Mouse (Mus musculus): Measurements from ENCODE around the gene Cpt1b.
"Not testable (repeated sequence)": the region's sequence is repeated elsewhere in the genome, so short reads cannot be mapped to it uniquely, and the experiment has no call there.

Cpt1b gene

GRCm38 (mm10) chr15:89431806-89432205, 6.1 kb upstream of the Cpt1b start:
- DNase-seq (ENCODE audit: low read depth): no peak

DNA sequence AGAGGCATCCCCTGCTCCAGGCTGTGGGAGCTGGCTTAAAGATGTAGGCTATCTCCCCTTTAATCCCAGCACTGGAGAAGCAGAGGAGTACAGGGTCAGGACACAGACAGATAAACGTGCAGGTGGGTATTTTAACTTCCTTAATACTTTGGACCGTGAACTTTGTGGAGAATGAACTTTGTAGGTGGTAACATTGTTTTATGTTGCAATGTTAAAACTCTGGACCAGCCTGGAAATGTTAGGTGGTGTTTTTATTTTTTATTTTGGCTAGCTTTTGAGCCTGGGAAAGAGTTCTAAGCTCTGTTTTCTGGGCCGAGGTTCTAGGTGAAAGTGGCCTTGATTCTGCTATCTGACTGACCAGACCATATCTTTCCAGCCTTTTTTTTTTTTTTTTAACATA, 5.6 kb upstream of the Cpt1b start:
- DNase-seq (ENCODE audit: low read depth): no peak

- DNase-seq (ENCODE audit: low read depth): not testable (repeated sequence)
These were observed 5.1 kb upstream of the Cpt1b start for GRCm38 (mm10) chr15:89430771-89431170.

- no peak for DNase-seq (ENCODE audit: low read depth)
These were observed 4.7 kb upstream of the Cpt1b start for GRCm38 (mm10) chr15:89430341-89430740.

- DNase-seq (ENCODE audit: low read depth): peak; percentile 91
These were observed 3.9 kb upstream of the Cpt1b start, which contains the start of the genes C730034F03Rik, Gm44502 and Chkb for GRCm38 (mm10) chr15:89429352-89430221. TSS of gene C730034F03Rik (plus strand) at chr15:89429589. TSS of gene Gm44502 (minus strand) at chr15:89429696. TSS of gene Chkb (minus strand) at chr15:89429908.

GRCm38 (mm10) chr15:89428821-89429351, 3.2 kb upstream of the Cpt1b start:
- no peak for DNase-seq (ENCODE audit: low read depth)

DNA sequence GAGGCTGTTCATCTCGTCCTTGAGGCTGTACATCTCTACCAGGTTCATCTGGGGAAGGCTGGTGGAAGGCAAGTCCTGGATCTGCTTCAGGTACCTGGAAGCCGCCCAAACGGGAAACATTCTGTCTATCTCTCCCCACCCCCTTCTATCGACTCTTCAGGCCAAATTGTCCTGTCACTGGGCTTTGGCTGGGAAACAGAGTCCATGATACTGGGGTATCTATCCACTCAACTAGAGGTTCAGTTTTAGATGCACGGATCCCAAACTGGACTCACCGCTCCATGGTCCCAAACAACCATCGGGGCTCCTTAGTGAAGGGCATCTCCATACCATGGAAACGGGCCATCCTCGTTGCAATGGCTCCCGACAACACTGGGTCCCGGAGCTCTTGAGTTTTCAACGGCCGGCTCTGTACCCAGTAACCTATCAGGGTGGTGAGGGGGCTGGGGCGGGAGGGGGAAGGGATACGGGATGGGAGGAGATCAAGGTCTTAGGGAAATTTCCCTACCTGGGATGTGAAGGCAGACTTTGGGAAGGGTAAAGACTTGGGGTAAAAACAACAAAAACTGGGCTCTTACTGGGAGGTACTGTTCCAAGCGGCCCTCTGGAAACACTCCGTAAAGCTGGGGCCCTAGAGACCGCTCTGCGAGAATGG, 2.6 kb upstream of the Cpt1b start:
- DNase-seq (ENCODE audit: low read depth): no peak

GRCm38 (mm10) chr15:89426716-89427115, 1.1 kb upstream of the Cpt1b start:
- no peak for DNase-seq (ENCODE audit: low read depth)

- no peak for DNase-seq (ENCODE audit: low read depth)
These were observed 1.0 kb downstream of the Cpt1b start for GRCm38 (mm10) chr15:89424621-89425020.

GRCm38 (mm10) chr15:89421938-89422337, 3.7 kb downstream of the Cpt1b start:
- no peak for DNase-seq (ENCODE audit: low read depth)

DNA sequence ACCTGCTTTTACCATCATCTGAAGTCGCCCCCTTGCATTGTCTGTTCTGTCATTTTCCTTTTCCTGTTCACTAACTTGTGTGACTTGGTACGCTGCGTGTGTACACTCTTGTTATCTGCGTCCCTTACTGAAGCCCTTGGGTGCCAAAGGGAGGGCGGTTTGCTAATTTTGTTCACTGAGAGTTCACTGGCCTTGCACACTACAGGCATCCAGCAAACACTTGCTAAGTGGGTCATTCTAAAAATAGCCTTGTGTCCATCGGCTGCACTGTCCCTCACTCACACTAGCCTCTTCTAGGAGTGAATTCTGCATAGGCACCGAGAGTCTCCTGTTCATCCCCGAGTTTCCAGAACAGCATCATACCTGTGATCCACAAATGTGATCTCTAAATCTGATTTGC, 10.4 kb downstream of the Cpt1b start:
- no peak for DNase-seq (ENCODE audit: low read depth)

DNA sequence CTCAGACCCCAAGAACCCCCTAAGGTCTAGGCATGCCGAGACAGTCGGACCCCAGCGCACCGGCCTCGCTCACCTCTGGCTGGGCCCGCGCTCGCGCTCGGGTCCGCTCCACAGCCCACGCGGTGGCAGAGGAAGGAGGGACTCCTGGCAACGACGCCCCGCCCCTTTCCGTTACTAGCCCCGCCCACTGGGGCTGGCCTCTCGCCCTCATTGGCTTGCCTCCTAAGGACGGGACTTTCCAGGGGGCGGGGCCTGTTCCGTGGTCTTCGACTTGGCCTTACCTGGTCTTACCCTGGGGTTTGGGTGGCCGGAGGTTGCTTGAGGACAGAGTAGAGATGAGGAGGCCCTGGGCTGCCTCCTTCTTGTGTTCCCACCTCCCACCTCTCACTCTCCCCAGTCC, 15.5 kb downstream of the Cpt1b start, which contains the start of gene Syce3:
TSS of gene Syce3 (minus strand) at position 386 of the 400 bp plus-strand sequence.
- DNase-seq (ENCODE audit: low read depth): no peak

DNA sequence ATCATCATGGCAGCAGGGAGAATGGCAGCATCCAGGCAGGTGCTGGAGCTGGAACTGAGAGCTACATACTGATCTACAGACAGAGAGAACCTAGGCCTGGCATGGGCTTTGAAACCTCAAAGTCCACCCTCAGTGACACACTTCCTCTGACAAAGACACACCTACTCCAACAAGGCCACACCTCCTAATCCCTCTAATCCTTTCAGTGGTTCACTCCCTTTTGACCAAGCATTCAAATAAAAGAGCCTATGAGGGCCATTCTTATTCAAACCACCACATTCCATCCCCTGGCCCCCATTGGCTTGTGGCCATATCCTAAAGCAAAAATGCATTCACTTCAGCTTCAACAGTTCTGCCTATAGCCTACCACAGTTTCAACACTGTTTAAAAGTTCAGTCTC, 19.0 kb downstream of the Cpt1b start:
- DNase-seq (ENCODE audit: low read depth): no peak

DNA sequence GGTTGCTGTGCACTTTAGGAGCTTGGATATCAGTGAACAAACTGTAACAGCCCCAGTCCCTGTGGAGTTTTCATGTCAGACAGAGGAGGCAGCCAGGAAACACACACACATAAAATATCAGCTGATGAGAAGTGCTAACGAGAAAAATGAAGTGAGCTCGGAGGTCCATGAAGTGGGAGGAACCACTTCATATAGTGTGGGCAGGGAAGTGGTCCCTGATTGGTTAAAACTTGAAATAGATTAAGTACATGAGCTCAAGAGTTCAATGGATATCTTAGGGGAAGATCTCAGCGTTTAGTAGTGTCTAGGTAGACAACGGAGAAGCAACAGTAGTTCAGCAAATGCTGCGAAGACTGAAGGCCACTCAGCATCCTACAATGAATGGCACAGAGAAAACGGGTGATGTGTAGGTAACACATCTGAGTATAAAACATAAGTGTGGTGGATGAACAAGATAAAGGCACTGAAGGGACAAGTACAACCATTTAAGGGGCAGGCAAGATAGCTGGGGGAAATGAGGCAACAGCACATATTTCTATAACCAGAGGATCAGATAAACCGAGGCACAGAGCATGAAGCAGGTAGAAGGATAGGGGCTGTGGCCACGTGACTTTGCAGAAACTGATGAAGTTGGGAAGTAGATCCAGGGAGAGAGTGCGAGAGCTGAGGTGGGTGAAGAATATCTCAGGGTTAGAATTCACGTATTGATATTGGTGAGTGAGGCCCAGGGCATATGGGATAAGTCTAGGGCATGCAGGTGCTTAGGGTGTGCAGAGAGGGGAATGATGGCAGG, 20.6 kb downstream of the Cpt1b start:
- no peak for DNase-seq (ENCODE audit: low read depth)

DNA sequence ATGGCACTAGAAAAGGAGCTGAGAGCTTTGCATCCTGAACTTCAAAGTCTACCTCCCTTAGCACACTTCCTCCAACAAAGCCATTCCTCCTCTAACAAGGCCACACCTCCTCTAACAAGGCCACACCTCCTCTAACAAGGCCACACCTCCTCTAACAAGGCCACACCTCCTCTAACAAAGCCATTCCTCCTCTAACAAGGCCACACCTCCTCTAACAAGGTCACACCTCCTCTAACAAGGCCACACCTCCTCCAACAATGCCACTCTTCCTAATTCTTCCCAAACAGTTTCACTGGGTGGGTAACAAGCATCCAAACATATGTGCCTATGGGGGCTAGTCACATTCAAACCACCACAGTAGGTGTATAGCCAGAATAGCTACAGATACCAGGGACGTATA, 23.2 kb downstream of the Cpt1b start:
- no peak for DNase-seq (ENCODE audit: low read depth)

DNA sequence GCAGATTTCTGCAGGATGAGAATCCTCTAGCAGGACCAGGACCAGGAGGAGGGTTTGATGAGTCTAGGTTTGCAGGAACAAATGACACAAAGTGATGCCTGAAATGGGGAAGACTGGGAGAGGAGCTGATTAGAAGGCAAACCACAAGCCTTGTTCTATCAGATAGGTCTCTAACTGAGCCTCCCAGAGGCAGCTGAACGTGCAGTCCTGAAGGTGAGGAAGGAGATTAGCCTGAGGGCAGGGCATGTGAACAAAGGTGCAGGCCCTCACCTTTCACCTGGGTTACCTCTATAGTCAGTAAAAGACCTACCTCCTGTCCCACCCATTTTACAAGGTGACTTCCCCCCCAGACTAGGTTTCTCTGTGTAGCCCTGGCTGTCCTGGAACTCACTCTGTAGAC, 25.9 kb downstream of the Cpt1b start:
- DNase-seq (ENCODE audit: low read depth): no peak

GRCm38 (mm10) chr15:89398146-89398545, 27.5 kb downstream of the Cpt1b start:
- DNase-seq (ENCODE audit: low read depth): no peak

DNA sequence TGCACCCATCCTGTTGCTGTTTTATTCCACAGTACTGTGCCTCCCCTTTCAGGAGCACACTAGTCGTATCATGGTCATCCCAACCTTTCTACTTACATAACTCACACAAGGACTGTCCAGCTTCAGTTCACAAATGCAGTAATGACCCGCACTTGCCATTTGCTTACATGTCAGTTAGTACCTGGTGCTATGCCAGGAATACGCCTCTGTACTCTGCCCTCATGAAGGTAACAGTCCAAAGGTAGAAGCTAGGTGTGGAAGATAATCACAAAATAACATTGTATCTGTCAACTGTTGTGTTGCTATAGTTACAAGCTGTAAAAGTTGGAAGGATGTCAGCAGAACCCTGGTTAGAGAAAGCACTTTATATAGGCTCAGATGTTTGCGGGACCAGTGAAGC, 28.8 kb downstream of the Cpt1b start:
- DNase-seq (ENCODE audit: low read depth): no peak

DNA sequence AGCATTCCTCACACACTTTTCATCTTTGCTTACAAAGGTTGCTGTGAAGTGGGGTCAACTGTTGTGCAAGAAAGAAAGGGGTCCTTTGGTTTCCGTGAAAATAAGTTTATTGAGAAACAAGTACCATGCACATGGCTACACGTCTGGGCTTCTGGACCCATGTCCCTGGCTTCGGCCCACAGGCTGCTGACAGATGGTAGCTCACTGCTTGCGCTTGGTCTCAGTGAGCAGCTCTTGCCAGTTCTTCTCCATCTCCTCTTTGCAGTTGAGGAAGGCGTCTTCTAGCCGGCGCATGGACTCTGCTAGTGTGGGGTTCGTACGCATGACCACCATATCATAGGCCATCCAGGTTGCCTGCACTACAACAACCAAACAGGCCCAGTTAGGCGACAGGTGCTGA, 35.6 kb downstream of the Cpt1b start:
- no peak for DNase-seq (ENCODE audit: low read depth)

DNA sequence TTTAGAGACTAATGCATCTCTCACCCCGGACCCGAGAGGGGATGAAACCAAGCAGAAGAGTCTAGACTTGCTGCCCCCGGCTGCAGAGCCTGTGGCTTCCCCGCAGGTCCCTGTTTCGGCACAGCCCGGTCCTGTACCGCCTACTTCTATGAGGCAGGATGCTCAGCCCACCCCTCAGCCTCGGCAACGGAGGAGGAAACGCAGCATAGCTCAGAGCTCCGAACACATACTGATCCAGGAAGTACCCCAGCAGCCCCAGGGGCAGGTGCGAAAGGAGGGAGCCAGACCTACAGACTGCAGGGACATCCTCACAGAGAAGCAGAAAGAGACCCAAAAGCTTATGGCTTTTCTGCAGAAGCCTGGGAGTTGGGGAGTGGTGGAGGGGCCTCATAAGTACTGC, 38.5 kb downstream of the Cpt1b start:
- no peak for DNase-seq (ENCODE audit: low read depth)

DNA sequence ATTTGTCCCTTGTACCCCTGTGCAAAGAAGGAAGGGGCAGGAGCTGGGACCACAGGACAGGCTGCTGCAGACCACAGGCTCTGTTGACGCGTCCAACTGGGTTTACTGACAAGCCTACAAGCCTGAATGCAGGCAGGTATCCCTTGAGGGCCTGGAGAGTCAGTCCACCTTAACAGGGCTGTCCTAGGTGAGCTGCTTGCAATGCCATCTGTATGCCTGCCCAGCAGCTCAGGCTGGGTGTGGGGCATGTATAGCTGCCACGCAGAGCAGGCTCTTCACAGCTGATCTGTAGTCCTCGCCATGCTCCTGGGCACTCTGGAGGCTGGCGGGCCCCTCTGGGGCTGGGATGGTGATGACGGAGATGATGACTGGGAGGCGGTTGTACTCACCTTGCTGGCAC, 41.0 kb downstream of the Cpt1b start, which contains the start of gene Klhdc7b:
TSS of gene Klhdc7b (plus strand) at position 301 of the 400 bp plus-strand sequence.
- no peak for DNase-seq (ENCODE audit: low read depth)

DNA sequence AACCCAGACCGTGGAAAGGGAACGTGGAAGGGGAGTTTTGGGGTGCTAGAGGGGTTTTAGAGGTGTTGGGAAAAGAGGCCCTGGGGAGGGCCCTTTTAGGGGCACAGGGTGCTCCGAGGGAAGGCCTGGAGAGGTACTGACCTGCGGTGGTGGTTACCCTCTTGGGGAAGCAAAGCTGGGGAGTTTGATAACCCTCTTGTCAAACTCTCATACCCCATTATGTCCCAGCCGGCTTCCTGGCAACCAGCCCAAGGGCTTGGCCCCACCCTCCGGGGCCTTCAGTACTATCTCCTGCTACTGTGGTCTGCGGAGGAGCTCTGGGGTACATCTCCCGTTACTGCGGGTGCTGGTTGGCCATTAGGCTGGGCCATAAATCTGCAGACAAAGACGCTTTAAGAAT, 46.2 kb downstream of the Cpt1b start:
- DNase-seq (ENCODE audit: low read depth): no peak
